In genomic region chr9:44454891-44455220, GRCm38 (mm10) we compare ENCODE assay signal across 9 mouse cellular contexts. TPM values are rescaled to one million over a fixed set of nuclear protein-coding genes. Genes with fewer than 3 reads are reported as not detected.
A peak's percentile ranks its signal among the peaks of the same experiment; 100 is the strongest.
DNase-seq lines count a peak whose midpoint lies in the region; ATAC-seq lines count a peak whose summit lies in the region.
"Had no signal": no experiment of that assay in that cellular context is flagged by ENCODE, and none has a peak within 500 bp of the region (broad histone marks: within the 10 kb centered on the region; RNA-seq: fewer than 3 reads in every experiment).

Upk2 (minus strand) TSS chr9:44454976.

- peaks cover 15% of the 10 kb centered on the region for H3K27me3 ChIP-seq in hindbrain, embryonic 13.5 days
- no peaks in the 10 kb centered on the region for H3K27me3 ChIP-seq in stomach, embryonic 14.5 days (ENCODE audit: control insufficient read depth, insufficient read depth, low read length)

- H3K9me3 ChIP-seq in hindbrain, embryonic 13.5 days, result no peaks in the 10 kb centered on the region
- no peaks in the 10 kb centered on the region for H3K9me3 ChIP-seq in stomach, embryonic 14.5 days (ENCODE audit: control insufficient read depth, low read depth, low read length)

- no peaks in the 10 kb centered on the region for H3K36me3 ChIP-seq in hindbrain, embryonic 13.5 days
- H3K36me3 ChIP-seq in stomach, embryonic 14.5 days (ENCODE audit: control insufficient read depth, insufficient read depth, low read length), result no peaks in the 10 kb centered on the region

- WGBS in hindbrain, embryonic 13.5 days, result 23% methylated on average over 4 of the region's 4 CpGs
- WGBS in stomach, embryonic 14.5 days, result 25% methylated on average over 4 of the region's 4 CpGs

- no peak for ATAC-seq in hindbrain, embryonic 13.5 days (ENCODE audit: low FRiP score)
- ATAC-seq in stomach, embryonic 14.5 days (ENCODE audit: insufficient number of reproducible peaks, insufficient read depth, low FRiP score, low read depth), result no peak; the same call in 1 of the 2 replicates
- ATAC-seq in activated CD4-positive, CD25-positive, alpha-beta regulatory T cell, adult 4 months, result no peak

- no peak within 1 kb of the TSS; the same call in 1 of the 2 replicates for H3K27ac ChIP-seq in hindbrain, embryonic 13.5 days
- peak within 1 kb of the TSS; percentile 23; the same call in 1 of the 2 replicates for H3K27ac ChIP-seq in stomach, embryonic 14.5 days (ENCODE audit: low read length)

- H3K4me2 ChIP-seq in hindbrain, embryonic 13.5 days, result no peak within 1 kb of the TSS
- peak within 1 kb of the TSS; percentile 18; the same call in 1 of the 2 replicates for H3K4me2 ChIP-seq in stomach, embryonic 14.5 days (replicated peaks; ENCODE audit: low read depth, low read length)

- H3K9ac ChIP-seq in hindbrain, embryonic 13.5 days, result 0 out of 2 replicates have a peak within 1 kb of the TSS, but pooled peaks have one; percentile 36
- H3K9ac ChIP-seq in stomach, embryonic 14.5 days (replicated peaks; ENCODE audit: low read depth, low read length), result no peak within 1 kb of the TSS

- peak; percentile 22 for DNase-seq in embryo, embryonic 11 days
- DNase-seq in embryo, embryonic 10 days (ENCODE audit: low spot score), result no peak
- peak; percentile 9 for DNase-seq in lung, postnatal 36 days
- no peak for DNase-seq in lung, adult 18-20 months
- DNase-seq in c-Kit-positive CD71-positive TER-119-positive erythroid progenitor cells, embryonic 14.5 days (ENCODE audit: low spot score), result no peak

- peaks cover 45% of the 10 kb centered on the region for H3K4me1 ChIP-seq in hindbrain, embryonic 13.5 days (replicated peaks)
- H3K4me1 ChIP-seq in stomach, embryonic 14.5 days (ENCODE audit: control insufficient read depth, insufficient read depth, low read length), result no peaks in the 10 kb centered on the region

- no peak within 1 kb of the TSS for H3K4me3 ChIP-seq in hindbrain, embryonic 13.5 days
- no peak within 1 kb of the TSS for H3K4me3 ChIP-seq in stomach, embryonic 14.5 days (ENCODE audit: low read depth, low read length)

RNA-seq across cellular contexts. Expression of gene Upk2, which starts in this region (rescaled TPM):
- not detected in 2 replicates for polyA plus RNA-seq in hindbrain, embryonic 13.5 days (2015; fragmentation: Nextera tagmentation; extraction: Ambion mirVana)
- 25.9 and 26.4 TPM in 2 replicates for polyA plus RNA-seq in stomach, embryonic 14.5 days (2014; fragmentation: Nextera tagmentation; extraction: Ambion mirVana)
- polyA plus RNA-seq in activated CD4-positive, CD25-positive, alpha-beta regulatory T cell, adult 4 months (2017; shearing (Covaris generic)), result not detected
- polyA plus RNA-seq: liver, adult 2 months had no signal

Comparison
In these comparisons a context has a peak if more than half of its experiments do, and no peak if none do; other contexts are left out.
1. RNA of gene Upk2 (polyA plus RNA-seq): 25.9 to 26.4 TPM in stomach, embryonic 14.5 days; not detected in hindbrain, embryonic 13.5 days and not detected in activated CD4-positive, CD25-positive, alpha-beta regulatory T cell, adult 4 months; every median in the first group is over 10 times any median in the second.
2. DNase-seq: peak in embryo, embryonic 11 days (single experiment) and lung, postnatal 36 days (single experiment); none in embryo, embryonic 10 days (single experiment), lung, adult 18-20 months (0 of 2) and c-Kit-positive CD71-positive TER-119-positive erythroid progenitor cells, embryonic 14.5 days (single experiment).